ENCODE assay signal across 8 mouse cellular contexts in the genomic region with DNA sequence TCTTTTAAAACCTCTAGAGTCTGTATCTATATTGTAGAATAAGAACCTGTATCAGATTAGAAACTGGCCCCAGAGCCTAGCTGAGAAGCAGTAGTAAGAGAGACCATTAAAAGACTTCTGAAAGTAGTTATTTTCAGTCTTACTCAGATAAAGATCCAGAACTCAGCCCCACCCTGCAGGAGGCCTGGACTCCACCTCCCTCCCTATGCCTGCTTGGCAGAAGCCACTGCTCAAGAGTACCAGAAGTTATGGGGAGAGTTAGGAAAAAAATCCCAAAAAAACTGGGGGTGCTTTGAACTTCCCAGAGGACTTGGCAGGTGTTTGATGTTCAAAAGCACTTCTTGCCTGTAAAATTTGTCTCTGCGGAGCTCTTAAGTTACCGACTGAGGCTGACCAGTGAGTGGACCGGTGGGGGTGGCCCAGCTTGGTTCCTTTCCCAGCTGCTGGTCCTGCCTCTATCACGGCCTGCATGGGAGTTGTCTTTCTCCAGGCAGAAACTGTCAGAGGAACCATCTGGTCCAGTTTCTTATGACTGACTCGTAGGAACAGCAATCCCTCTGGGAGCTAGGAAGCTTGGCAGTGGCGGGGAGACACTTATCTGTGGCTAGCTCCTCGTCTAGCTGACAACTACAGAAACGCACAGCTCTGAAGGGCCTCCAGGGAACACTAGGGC.
DNase-seq lines count a peak whose midpoint lies in the region; ATAC-seq and TF ChIP-seq lines count a peak whose summit lies in the region.

No protein-coding gene starts in this region.

- dilution Hi-C loops in CH12.LX (cut with MboI; ENCODE audit: extremely low pct_ligation_motif_present, extremely low pct_unique_long_range_greater_than_20kb, low sequenced_read_pairs): no loop called here

- in situ Hi-C loops in CH12.LX (cut with MboI; ENCODE audit: low pct_ligation_motif_present, low pct_unique_long_range_greater_than_20kb, low sequenced_read_pairs): no loop called here

- no peak overlapping the region for H3K4me2 ChIP-seq in hindbrain, postnatal 0 days (ENCODE audit: low read depth, low read length)
- H3K4me2 ChIP-seq in hindbrain, embryonic 14.5 days (replicated peaks): no peak overlapping the region
- no peak overlapping the region for H3K4me2 ChIP-seq in CH12.LX (ENCODE audit: insufficient read depth, low read depth, poor library complexity, severe bottlenecking)
- no peak overlapping the region for H3K4me2 ChIP-seq in limb, embryonic 15.5 days

- no peaks in the 10 kb centered on the region for H3K9me3 ChIP-seq in hindbrain, postnatal 0 days (ENCODE audit: low read length)
- no peaks in the 10 kb centered on the region for H3K9me3 ChIP-seq in hindbrain, embryonic 14.5 days (ENCODE audit: control insufficient read depth, low read length)
- H3K9me3 ChIP-seq in CH12.LX (replicated peaks; ENCODE audit: low read length): no peaks in the 10 kb centered on the region
- no peaks in the 10 kb centered on the region for H3K9me3 ChIP-seq in limb, embryonic 15.5 days

- no peak for TF ChIP-seq CTCF in hindbrain, postnatal 0 days (IDR thresholded peaks at IDR 0.05; ENCODE audit: low read depth)
- TF ChIP-seq CTCF in CH12.LX (conservative IDR thresholded peaks at IDR 0.05 in 1 of 2, IDR thresholded peaks at IDR 0.05 in 1 of 2; ENCODE audit: low read depth in 2 of 2, low read length in 2 of 2): no peak
- TF ChIP-seq CTCF in thymus, adult 2 months (IDR thresholded peaks at IDR 0.05; ENCODE audit: borderline replicate concordance, control insufficient read depth, extremely low read depth, insufficient read depth, low read length, poor library complexity): no peak

- H3K4me3 ChIP-seq in hindbrain, postnatal 0 days (ENCODE audit: low read length): no peak overlapping the region
- H3K4me3 ChIP-seq in hindbrain, embryonic 14.5 days (replicated peaks; ENCODE audit: low read length): no peak overlapping the region
- H3K4me3 ChIP-seq in CH12.LX (replicated peaks in 1 of 3; ENCODE audit: low read depth in 2 of 3, low read length in 2 of 3, poor library complexity in 1 of 3): no peak overlapping the region
- no peak overlapping the region for H3K4me3 ChIP-seq in limb, embryonic 15.5 days
- H3K4me3 ChIP-seq in thymus, adult 2 months (ENCODE audit: control insufficient read depth, insufficient read depth, low read length): no peak overlapping the region

- H3K36me3 ChIP-seq in hindbrain, postnatal 0 days (ENCODE audit: insufficient read depth, low read length): no peaks in the 10 kb centered on the region
- H3K36me3 ChIP-seq in hindbrain, embryonic 14.5 days (replicated peaks; ENCODE audit: control insufficient read depth, insufficient read depth): no peaks in the 10 kb centered on the region
- H3K36me3 ChIP-seq in CH12.LX (replicated peaks in 1 of 2; ENCODE audit: control insufficient read depth in 1 of 2, insufficient read depth in 1 of 2, low read length in 1 of 2): peaks cover 0 to 12% of the 10 kb centered on the region in 2 experiments
- H3K36me3 ChIP-seq in limb, embryonic 15.5 days: no peaks in the 10 kb centered on the region
- no peaks in the 10 kb centered on the region for H3K36me3 ChIP-seq in thymus, adult 2 months (ENCODE audit: control insufficient read depth, insufficient read depth, low read length)

- H3K27ac ChIP-seq in hindbrain, postnatal 0 days: no peak overlapping the region
- no peak overlapping the region for H3K27ac ChIP-seq in hindbrain, embryonic 14.5 days
- no peak overlapping the region for H3K27ac ChIP-seq in CH12.LX (ENCODE audit: insufficient read depth, low read depth)
- peak overlapping the region; percentile 59 for H3K27ac ChIP-seq in limb, embryonic 15.5 days
- no peak overlapping the region for H3K27ac ChIP-seq in thymus, adult 2 months (ENCODE audit: control insufficient read depth, insufficient read depth, low read length)

- no peak for ATAC-seq in hindbrain, postnatal 0 days
- no peak for ATAC-seq in hindbrain, embryonic 14.5 days (ENCODE audit: low FRiP score)
- ATAC-seq in limb, embryonic 15.5 days (ENCODE audit: insufficient number of reproducible peaks, low FRiP score, low TSS enrichment, low read depth): 0 out of 2 replicates have a peak, but pooled peaks have one; percentile 56

- H3K4me1 ChIP-seq in hindbrain, postnatal 0 days (ENCODE audit: insufficient read depth, low read length): no peaks in the 10 kb centered on the region; the same call in 1 of the 2 replicates
- H3K4me1 ChIP-seq in hindbrain, embryonic 14.5 days (replicated peaks; ENCODE audit: control insufficient read depth, insufficient read depth, low read length): no peaks in the 10 kb centered on the region
- H3K4me1 ChIP-seq in CH12.LX (ENCODE audit: control insufficient read depth in 1 of 2, insufficient read depth in 2 of 2): peaks cover 9 to 22% of the 10 kb centered on the region in 2 experiments
- H3K4me1 ChIP-seq in limb, embryonic 15.5 days: peaks cover 4% of the 10 kb centered on the region; the same call in 1 of the 2 replicates
- no peaks in the 10 kb centered on the region for H3K4me1 ChIP-seq in thymus, adult 2 months (replicated peaks; ENCODE audit: control insufficient read depth, insufficient read depth, low read length)

- peak; percentile 62 for DNase-seq in hindbrain, postnatal 0 days (ENCODE audit: low spot score)
- no peak for DNase-seq in hindbrain, embryonic 14.5 days (ENCODE audit: low spot score)
- DNase-seq in CH12.LX (ENCODE audit: extremely low read depth): peak; percentile 11
- peak; percentile 79 to 92 for DNase-seq in heart, adult 18-20 months
- DNase-seq in Muller cell, postnatal 12 days (ENCODE audit: inconsistent ontology term): no peak
- DNase-seq in cerebellum, adult 9-10 months: no peak
- no peak for DNase-seq in thymus, adult 2 months

- no peaks in the 10 kb centered on the region for H3K79me2 ChIP-seq in CH12.LX (replicated peaks; ENCODE audit: control insufficient read depth, extremely low read depth, insufficient read depth, poor library complexity, severe bottlenecking)

- 0 out of 2 replicates have a peak, but pooled peaks have one; percentile 5 for TF ChIP-seq EP300 in CH12.LX (IDR thresholded peaks at IDR 0.05; ENCODE audit: low read length)

- H3K27me3 ChIP-seq in hindbrain, postnatal 0 days (ENCODE audit: insufficient read depth, low read length): no peaks in the 10 kb centered on the region
- H3K27me3 ChIP-seq in hindbrain, embryonic 14.5 days (ENCODE audit: control insufficient read depth, insufficient read depth, low read length): no peaks in the 10 kb centered on the region
- no peaks in the 10 kb centered on the region for H3K27me3 ChIP-seq in CH12.LX (replicated peaks)
- H3K27me3 ChIP-seq in limb, embryonic 15.5 days: no peaks in the 10 kb centered on the region
- no peaks in the 10 kb centered on the region for H3K27me3 ChIP-seq in thymus, adult 2 months (ENCODE audit: control insufficient read depth, insufficient read depth, low read length)

- WGBS in hindbrain, postnatal 0 days: 49% methylated on average over 8 of the region's 8 CpGs
- WGBS in hindbrain, embryonic 14.5 days: 49% methylated on average over 8 of the region's 8 CpGs
- 45% methylated on average over 8 of the region's 8 CpGs for WGBS in limb, embryonic 15.5 days
- WGBS in thymus, adult 2 months: 91% methylated on average over 8 of the region's 8 CpGs

- no peak for TF ChIP-seq POLR2A in CH12.LX (IDR thresholded peaks at IDR 0.05; ENCODE audit: low read depth, low read length)
- TF ChIP-seq POLR2A in thymus, adult 2 months (IDR thresholded peaks at IDR 0.05; ENCODE audit: control insufficient read depth, extremely low read depth, insufficient read depth, low read length, poor library complexity): no peak

- no peak for TF ChIP-seq RAD21 in CH12.LX (IDR thresholded peaks at IDR 0.05; ENCODE audit: low read depth, low read length)

- H3K9ac ChIP-seq in hindbrain, postnatal 0 days (replicated peaks; ENCODE audit: low read length): no peak overlapping the region
- no peak overlapping the region for H3K9ac ChIP-seq in hindbrain, embryonic 14.5 days
- H3K9ac ChIP-seq in CH12.LX (ENCODE audit: insufficient read depth, low read depth): no peak overlapping the region
- H3K9ac ChIP-seq in limb, embryonic 15.5 days: no peak overlapping the region

TF ChIP-seq in CH12.LX, 34 proteins besides CTCF, POLR2A, EP300 and RAD21:
- TF ChIP-seq POLR2AphosphoS2 (IDR thresholded peaks at IDR 0.05; ENCODE audit: low read depth, low read length): no peak
- TF ChIP-seq PAX5 (IDR thresholded peaks at IDR 0.05; ENCODE audit: low read length): no peak
- no peak for TF ChIP-seq SMC3 (IDR thresholded peaks at IDR 0.05; ENCODE audit: low read depth, low read length)
- TF ChIP-seq ZKSCAN1 (IDR thresholded peaks at IDR 0.05; ENCODE audit: borderline replicate concordance, low read depth, low read length): no peak
- no peak for TF ChIP-seq TBP (conservative IDR thresholded peaks at IDR 0.05; ENCODE audit: low read depth, low read length)
- TF ChIP-seq IRF4 (IDR thresholded peaks at IDR 0.05; ENCODE audit: low read depth, low read length): peak; percentile 65
- TF ChIP-seq MYC (IDR thresholded peaks at IDR 0.05; ENCODE audit: low read depth, low read length): no peak
- no peak for TF ChIP-seq TCF12 (IDR thresholded peaks at IDR 0.05; ENCODE audit: low read depth, low read length)

Comparison
In these comparisons a context has a peak if more than half of its experiments do, and no peak if none do; other contexts are left out.
1. DNase-seq: peak in hindbrain, postnatal 0 days (single experiment), CH12.LX (single experiment) and heart, adult 18-20 months (2 of 2); none in hindbrain, embryonic 14.5 days (single experiment), Muller cell, postnatal 12 days (single experiment), cerebellum, adult 9-10 months (single experiment) and thymus, adult 2 months (single experiment).